Mouse (Mus musculus): ENCODE data around the gene Tnfsfm13. TPM values are rescaled to one million over a fixed set of nuclear protein-coding genes. Genes with fewer than 3 reads are reported as not detected.
"Not testable (repeated sequence)": the region's sequence is repeated elsewhere in the genome, so short reads cannot be mapped to it uniquely, and the experiment has no call there.

The Tnfsfm13 gene
- polyA plus RNA-seq (2017; shearing (Covaris generic)), result not detected

DNA sequence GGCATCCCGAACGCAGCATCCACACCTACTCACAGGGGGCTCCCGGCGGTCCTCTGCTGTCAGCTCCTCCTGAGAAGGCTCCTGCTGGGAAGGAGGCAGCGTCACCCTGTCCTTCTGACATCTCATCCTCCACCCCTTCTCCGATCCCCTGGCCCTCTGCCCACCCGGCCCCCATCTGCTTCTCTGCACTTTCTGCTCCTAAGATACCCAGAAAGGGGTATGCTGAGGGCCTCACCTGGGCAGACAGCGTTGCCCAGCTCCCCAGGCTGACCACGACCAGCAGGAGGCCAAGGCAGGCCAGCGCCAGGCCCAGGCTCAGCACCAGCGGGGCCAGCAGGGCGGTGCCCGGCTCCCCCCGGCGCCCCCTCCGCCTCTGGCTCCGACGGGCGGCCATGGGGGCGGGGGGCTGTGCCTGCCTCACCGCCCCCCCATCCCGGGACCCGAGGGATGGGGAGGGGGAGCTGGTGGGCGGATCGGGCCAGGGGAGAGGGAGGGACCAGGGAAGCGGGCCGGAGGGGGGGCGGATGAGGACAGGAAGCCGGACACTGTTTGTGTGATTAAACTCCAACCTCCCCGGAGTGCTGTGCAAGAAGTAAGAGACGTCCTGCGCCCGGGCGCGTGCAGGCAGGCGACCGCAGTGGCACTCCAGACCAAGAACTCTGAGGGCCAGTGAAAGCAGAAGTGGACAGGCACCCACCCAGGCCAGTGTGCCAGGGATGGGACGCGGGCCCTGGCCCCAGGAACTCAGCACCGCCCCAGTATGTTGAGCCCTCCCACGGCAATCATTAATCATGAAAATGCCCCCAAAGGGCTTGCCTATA, at the start of gene Tnfsfm13, which contains the start of gene Tnfsf12:
TSS of gene Tnfsfm13 (minus strand) at position 738 of the 821 bp plus-strand sequence.
TSS of gene Tnfsf12 (minus strand) at position 489 of the 821 bp plus-strand sequence.
- ATAC-seq, result no peak

DNA sequence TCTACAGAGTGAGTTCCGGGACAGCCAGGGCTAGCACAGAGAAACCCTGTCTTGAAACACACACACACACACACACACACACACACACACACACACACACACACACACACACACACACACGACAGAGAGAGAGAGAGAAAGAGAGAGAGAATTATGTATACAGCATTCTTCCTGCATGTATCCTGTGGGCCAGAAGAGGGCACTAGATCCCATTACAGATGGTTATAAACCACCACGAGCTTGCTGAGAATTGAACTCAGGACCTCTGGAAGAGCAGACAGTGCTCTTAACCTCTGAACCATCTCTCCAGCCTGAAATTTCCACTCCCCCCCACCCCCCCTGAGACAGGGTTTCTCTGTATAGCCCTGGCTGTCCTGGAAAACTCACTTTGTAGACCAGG, 35.5 kb upstream of the Tnfsfm13 start:
- ATAC-seq, result not testable (repeated sequence)

DNA sequence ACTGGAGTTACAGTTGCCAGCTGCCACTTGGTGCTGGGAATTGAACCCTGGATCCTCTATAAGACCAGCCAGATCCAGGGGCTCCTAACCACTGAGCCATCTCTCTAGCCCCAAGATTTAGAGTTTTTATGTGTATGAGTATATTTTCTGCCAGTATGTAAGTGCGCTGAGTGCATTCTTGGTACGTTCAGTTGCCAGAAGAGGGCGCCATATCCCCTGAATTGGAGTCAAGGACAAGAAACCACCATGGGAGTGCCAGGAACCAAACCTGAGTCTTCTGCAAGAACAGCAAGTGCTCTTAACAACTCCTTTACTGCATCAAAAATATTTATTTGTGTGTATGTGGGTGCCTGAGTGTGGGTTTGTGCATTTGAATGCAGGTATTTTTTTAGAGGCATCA, 33.2 kb upstream of the Tnfsfm13 start:
- no peak for ATAC-seq

DNA sequence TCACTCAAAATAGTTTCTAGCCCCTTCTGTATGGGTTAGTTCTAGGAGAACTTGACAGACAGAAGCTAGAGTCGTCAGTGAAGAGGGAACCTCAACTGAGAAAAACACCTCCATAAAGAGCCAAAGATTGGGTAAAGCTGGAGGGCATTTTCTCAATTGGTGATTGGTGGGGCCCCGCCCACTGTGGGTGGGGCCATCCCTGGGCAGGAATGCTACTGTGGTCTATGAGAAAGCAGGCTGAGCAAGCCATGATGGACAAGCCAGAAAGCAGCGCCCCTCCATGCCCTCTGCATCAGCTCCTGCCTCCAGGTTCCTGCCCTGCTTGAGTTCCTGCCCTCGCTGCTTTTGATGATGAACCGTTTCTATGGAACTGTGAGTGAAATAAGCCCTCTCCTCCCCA, 30.1 kb upstream of the Tnfsfm13 start:
- ATAC-seq, result no peak

DNA sequence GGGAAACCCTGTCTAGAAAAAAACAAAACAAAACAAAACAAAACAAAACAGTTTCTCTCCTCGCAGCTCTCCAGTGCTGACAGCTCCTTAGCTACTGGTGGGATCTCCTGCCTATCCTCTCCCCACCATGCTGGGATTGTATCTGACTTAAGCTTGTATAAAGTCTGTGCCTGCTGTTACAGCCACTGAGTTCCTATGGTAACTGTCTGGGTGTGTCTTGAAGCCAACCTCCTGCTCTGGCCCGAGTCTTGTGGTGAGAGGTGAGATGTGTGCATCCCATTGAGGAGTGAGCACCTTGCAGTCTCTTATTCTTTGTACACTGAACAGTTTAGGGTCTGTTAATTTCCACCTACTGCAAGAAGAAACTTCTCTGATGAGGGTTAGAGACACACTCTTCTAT, 27.2 kb upstream of the Tnfsfm13 start:
- no peak for ATAC-seq

DNA sequence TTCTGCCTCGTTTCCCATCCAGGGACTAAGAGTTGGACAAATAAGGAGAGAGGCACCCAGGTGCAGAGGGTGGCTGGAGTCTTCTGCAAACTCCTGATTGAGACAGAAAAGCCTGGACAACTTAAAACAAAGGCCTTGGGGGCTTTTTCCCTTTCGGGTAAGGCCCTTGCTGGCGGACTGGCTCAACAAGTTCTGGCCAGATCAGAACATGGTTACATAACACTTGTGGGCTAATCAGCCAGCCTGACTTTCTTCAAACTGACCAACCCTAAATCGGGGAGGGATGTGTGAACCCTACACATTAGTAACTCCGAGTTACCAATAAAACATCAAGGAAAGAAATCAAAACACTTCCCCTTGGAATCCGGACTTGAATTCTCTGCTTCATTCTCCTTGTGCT, 25.0 kb upstream of the Tnfsfm13 start:
- no peak for ATAC-seq

DNA sequence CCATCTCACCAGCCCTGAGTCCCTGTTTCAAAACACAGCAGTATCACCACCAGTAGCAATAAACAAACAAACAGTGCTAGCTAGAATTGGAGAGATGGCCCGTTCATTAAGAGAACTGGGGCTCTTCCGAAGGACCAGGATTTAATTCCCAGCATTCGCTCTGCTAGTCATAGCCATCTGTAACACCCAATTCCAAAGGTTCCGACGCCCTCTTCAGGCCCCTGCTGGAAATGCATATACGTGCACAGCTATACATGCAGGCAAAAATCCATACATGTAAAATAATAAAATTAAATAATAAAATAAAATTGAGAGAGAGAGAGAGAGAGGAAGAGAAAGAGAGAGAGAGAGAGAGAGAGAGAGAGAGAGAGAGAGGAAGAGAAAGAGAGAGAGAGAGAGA, 23.5 kb upstream of the Tnfsfm13 start:
- ATAC-seq, result no peak

DNA sequence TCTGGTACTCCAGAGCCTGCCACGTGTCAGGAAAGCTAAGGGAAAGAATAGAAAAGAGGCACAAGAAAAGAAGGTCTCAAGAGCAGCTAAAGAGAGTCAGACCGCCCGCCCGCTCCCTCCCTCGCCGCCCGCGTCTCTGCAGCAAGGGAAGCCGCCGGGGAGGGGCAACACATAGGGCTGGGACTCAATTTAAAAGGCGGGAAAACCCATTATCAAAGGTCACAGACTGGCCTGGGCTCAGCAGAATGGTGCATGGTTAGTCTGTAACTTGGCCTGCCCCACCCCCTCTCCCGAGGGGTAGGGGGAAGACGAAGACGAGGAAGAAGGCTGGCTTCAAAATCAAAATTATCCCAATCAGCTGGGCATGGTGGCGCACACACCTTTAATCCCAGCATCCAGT, 22.8 kb upstream of the Tnfsfm13 start:
- ATAC-seq, result no peak

DNA sequence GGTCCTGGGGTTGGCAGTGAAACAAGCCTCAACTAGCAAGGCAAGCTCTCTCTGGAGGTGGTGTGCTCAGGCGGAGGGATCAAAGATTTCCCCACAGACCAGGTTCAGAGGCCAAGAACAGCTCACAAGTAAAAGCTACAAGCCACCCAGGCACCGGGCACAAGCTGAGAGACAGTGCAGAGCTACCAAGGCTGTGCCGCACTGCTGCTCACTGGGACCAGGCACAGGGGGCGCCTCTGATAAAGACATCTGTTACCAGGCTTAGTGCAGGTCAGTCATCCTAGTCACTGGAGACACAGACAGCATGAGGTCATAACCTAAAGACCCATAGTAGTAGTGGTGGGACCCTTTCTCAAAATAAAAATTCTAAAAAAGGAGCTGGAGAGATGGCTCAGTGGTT, 21.1 kb upstream of the Tnfsfm13 start:
- ATAC-seq, result no peak

DNA sequence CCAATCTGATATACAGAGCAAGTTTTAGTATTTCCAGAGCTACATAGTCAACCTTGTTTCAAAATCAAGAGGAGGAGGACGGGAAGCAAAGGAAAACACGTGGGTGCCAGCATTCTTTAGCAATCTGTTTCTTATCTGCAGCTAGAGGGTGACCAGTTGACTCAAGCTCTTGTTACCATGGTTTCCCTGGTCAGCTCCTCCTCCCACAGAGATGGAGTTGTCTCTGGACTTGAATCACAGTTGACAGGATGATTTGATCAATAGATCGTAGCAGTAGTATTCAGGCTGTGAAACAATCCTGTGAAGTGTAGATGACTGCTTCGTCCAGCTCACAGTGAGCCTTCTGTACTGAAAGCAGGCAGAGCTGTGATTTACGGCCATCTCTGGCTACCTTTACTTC, 20.0 kb upstream of the Tnfsfm13 start:
- ATAC-seq, result no peak

DNA sequence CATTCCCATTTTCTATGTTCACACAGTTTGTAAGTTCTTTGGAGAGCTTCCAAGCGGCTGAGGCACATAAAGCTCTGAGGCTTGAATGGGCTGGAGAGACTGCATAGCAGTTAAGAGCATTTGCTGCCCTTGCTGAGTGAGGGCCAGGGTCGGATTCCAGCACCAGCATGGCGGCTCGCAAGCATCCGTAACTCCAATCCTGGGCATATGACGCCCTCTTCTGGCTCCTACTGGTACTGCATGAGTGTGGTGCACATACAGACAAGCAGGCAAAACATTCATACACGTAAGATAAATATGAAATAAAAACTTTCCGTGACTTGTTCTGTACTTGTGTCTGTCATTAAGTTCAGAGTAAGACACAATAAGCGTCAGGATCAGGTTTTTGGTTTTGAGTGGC, 19.6 kb upstream of the Tnfsfm13 start:
- no peak for ATAC-seq

DNA sequence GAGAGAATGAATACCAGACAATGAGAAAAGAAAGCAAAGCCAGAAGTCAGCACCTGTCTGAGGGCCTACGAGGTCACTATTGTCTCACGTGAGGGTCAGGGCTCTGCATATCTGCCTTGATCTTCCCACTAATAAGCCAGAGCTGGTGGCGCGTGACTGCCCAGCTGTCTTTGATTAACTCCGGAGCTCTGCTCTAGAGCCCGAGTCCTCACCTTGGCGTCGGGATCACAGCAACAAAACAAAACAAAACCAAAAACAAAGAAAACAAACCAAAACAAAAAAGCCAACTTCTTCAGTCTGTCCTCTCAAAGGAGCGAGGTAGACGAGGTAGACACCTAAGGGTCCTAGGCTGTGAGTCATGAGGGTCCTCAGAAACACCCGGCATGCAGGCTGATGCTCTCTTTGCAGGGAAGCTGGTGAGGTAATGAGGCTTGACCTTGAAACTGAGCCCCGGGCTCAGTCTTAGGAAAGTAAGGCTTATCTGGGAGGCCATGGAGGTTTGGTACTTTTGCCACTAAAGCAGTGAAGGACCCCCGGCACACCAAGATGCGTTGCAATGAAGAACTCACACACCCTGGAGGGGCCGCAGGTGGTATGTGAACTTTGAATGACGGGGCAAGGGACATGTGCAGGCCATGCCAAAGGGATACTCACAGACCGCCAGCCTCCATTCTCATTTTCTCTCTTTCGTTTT, 18.9 kb upstream of the Tnfsfm13 start:
- ATAC-seq, result no peak

DNA sequence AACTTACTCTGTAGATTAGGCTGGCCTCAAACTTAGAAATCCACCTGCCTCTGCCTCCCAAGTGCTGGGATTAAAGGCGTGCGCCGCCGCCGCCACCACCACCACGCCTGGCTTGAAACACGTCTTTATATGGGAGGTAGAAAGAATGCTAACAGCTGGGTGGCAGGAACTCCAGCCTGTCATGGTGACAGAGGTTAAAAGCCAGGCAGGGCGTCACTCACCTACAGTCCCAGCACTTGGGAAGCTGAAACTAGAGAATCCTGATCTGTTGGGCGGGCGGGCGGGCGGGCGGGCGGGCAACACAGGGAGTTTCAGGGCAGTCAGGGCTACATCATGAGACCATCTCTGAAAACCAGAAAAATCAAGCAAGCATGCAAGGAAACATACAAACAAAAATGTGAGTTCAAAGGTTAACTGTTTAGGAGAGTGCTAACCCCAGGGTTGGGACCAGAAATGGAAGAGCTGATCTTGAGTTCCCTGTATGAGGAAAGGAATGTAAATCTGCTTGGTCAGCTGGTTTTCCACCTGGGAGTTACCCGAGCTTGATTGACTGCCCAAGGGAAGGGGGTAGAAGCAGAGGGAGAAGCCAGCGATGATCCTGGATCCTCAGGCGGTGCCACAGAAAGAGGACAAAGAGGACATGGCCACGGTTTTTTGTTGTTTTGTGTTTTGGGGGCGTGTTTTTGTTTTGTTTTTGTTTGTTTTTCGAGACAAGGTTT, 17.2 kb upstream of the Tnfsfm13 start:
- no peak for ATAC-seq

DNA sequence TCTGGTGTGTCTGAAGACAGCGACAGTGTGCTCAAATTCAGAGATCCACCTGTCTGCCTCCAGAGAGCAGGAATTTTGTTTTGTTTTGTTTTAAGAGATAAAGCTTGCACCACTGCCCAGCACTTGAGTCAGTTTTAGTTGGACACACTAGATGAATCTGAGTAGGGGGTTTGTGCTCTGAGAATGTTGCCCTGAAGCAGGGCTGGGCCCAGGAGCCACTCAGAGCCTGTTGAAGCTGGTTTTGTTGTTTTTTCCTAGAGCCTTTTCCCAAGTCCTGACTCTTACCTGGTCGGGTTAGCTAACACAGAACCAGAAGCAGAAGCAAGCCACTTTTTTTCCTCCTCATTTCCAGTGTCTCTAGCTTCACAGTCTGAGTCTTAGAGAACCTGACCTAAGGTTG, 15.2 kb upstream of the Tnfsfm13 start:
- ATAC-seq, result no peak

DNA sequence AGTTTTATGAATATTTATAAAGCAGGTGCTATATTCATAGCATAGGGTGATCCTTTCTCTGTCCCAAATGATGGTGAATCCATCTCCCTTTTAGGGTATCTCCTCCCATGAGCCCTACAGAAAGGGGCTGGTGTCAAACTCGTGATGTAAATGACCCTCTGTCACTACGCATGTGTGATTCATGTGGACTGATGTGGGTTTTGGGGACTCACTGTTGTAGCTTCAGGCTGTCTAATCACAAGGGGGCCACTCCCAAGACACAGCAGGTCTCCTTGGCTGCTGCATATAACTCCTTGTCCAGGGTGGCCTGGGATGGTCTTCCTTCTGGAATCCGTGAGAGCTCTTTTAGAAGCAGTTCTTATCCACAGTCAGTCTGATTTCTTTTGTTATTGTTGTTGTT, 14.6 kb upstream of the Tnfsfm13 start:
- ATAC-seq, result no peak

DNA sequence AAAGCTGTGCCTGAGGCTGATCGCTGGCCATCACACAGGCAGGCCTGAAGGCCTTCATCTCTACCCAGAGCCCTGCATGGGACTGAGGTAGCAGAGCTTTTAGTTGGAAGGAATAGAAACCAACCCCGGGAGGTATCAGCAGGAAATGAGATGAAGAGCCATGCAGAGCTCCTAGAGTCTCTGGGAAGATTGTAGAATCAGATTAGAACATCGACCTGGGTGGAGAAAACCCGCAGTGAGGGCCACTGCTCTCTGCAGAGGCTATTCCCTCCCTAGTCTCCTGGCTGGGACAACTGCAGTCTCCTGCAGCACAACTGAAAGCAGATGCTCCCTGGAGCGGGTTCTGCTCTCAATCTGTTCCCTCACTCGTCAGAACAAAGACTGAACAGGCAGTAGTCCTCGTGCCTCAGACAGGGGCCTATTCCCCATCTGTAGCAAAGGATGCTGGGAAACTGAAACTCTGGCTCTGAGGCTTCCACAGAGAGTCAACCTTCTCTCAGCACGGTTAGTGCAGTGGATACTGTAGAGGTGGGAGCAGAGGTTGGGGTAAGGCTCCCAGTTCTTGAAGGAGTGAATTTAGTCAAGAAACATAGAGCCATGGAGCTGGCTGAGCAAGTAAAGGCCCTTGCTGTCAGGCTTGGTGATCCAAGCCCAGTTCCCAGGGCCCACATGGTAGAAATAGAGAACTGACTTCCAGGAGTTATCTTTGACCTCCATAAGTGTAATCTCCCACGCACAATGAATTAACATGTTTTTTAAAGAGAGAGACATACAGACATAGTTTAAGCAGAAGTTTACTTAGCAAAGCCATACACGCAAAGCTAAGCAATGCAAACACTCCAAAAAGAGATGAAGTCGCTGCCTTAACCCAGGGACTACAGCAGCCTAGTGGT, 13.9 kb upstream of the Tnfsfm13 start:
- ATAC-seq, result no peak

DNA sequence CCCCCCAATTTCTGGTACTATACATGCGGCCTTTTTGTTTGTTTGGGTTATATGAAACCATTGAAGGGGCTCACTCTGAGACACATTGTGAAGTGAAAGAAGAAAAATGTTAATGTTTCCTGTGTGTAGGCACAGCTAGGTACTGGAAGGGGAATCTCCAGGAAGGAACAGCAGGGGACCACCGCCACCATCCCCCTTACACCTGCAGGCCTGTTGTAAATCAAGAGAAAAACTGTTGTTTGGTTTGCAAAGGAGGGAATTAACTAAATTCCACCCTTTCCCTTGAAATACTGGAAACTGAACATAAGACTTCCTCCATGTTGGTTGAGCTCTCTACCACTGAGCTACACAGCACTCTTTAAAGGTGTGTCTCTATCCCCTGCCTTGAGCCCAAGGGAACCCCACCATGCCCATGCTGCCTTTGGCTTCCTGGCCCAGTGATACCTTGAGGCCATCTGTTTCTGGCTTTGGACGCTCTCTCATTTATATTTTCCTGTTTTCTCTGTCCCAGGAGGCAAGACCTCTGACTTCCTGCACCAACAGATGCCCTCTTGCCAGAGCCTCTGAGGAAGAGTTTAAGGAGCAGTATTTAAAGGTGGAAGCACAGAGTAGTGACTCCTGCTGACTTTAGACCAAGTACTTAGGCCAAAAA, 12.8 kb upstream of the Tnfsfm13 start:
- no peak for ATAC-seq

DNA sequence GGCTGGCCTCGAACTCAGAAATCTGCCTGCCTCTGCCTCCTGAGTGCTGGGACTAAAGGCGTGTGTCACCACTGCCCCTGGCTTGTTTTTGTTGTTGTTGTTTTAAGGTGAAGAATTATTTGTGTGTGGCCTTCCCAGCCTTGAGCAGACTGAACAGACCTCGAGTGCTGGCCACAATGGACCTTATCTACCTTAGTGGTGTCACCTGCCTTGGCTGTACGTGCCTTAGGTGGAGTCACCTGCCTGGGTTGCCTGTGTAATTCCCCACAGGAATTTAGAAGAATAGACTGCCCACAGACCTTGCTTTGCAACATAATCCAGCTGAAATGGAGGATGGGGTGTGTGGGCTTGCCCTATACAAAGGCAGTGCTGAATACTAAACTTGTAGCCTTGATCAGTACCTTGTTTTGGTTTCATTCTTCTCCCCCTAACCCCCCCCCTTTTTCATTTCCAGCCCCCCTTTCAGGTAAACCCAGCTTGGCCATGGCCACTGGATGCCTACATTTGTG, 12.0 kb upstream of the Tnfsfm13 start:
- no peak for ATAC-seq

DNA sequence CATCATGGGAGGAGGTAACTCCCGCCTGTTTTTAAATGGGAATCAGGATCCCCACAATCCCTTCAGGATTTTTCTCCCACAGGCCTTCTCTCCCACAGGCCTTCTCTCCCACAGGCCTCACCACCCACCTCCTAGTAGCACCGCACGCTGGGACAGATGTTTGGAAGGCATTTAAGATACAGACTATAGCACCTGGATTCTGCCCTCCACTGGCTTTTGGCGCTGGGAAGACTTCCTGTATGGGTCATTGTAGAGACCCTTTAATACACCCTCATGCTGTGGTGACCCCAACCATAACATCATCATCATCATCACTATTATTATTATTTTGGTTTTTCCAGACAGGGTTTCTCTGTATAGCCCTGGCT, 11.6 kb upstream of the Tnfsfm13 start:
- ATAC-seq, result no peak

DNA sequence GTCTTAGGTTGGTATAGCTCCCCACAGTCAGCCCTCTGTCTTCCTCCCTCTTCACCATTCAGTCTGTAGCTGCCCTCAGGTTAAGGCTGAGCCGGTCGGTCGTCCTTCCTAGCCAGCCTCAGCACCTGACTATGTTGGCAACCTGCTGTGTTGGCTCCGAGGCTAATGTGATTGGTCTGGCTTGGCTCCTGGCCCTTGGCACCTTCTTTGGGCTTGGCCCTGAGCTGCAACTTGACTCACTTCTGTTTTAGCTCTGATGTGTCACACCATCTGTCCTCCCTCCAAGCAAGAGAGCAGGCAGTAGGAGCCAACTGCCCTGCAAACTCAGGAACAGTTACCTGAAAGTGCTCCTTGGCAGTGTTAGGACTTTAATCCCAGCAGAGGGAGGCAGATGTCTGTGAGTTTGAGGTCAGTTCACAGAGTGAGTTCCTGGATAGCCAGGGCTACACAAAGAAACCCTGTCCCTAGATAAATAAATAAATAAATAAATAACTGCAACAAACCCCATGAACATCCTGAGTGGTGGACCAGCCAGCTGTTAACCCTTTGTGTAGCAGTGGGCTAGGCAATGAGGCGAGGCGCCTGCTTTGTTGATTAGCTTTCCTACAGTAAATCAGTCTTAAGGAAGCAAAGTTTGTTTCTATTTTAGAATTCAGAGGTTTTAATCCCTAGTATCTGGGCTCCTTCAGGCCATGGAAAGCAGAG, 11.0 kb upstream of the Tnfsfm13 start:
- no peak for ATAC-seq

DNA sequence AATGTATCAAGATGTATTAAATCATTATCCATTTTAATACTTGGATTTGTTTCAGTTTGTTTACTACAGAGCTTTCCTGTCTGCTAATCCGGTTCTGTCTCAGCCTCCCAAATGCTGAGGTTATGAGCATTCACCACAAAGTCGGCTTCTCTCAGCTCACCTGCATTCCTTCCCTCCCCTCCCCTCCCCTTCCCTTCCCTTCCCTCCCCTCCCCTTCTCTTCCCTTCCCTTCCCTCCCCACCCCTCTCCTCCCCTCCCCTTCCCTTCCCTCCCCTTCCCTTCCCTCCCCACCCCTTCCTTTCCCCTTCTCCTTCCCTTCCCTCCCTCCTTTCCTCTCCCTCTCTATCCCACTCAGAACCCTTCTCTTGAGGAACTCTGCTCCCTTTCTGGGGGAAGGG, 8.7 kb upstream of the Tnfsfm13 start:
- ATAC-seq, result no peak

Measured in activated CD4-positive, CD25-positive, alpha-beta regulatory T cell, adult 4 months (primary cell).